Mouse (Mus musculus): ENCODE data around the gene Pde4a.

DNA sequence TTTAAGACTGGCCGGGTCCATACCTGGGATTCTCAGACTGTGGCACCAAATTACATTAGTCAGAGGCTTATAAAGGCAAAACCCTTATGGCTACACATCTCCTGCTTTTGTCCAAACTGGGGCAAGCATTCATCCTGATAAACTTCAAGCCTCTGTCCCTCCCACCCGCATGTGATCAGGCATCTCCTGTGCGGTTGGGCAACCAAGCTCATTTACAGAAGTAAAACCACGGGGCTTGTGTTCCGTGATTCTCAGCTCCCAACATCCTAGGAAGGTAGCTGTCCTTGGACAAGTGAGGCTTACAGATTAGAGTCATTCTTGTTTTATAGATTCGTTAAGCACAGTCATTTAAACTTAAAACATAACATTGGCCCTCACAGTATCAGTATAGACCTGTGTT is 41.3 kb downstream of the Pde4a start:
- no peak for TF ChIP-seq CTCF (IDR thresholded peaks at IDR 0.05; ENCODE audit: low read depth)
- no peak for TF ChIP-seq EP300 (optimal IDR thresholded peaks at IDR 0.05)
